Mouse (Mus musculus) central nervous system, embryonic 18 days (tissue): ENCODE results near the gene Vnn3. TPM values are rescaled to one million over a fixed set of nuclear protein-coding genes. Genes with fewer than 3 reads are reported as not detected.

Source experiments
- polyA plus RNA-seq: library from polyadenylated mRNA; depleted of rRNA; stranded (reverse); fragments of >200 nt; gene quantifications from 2 replicates; pipeline ENCODE4 v1.2.3, GENCODE M21; 2012; rRNA removed

Gene Vnn3
- polyA plus RNA-seq = 0.06 and 0.07 TPM in 2 replicates

GRCm38 (mm10) chr10:23851228-23851912 lies at the start of gene Vnn3:
Gene Vnn3 (plus strand): TSS chr10:23851462.

GRCm38 (mm10) chr10:23894601-23895349 lies 43.5 kb downstream of the Vnn3 start, which contains the start of gene Vnn1:
Gene Vnn1 (plus strand): TSS chr10:23894688.

Other genes starting within 250 kb of the Vnn3 start
- gene Rps12, start 64.2 kb upstream of the Vnn3 start, polyA plus RNA-seq = 2,797 and 3,188 TPM in 2 replicates
- 24.3 and 25.2 TPM in 2 replicates for gene Slc18b1, start 54.5 kb upstream of the Vnn3 start, polyA plus RNA-seq
- gene Vnn1, start 43.2 kb downstream of the Vnn3 start, polyA plus RNA-seq = 0.44 and 0.58 TPM in 2 replicates
- gene Taar1, start 68.9 kb downstream of the Vnn3 start, polyA plus RNA-seq = not detected in 2 replicates
- gene Taar2, start 87.1 kb downstream of the Vnn3 start, polyA plus RNA-seq = not detected in 2 replicates
- not detected in 2 replicates for gene Taar3, start 98.1 kb downstream of the Vnn3 start, polyA plus RNA-seq
- gene Taar4, start 109.0 kb downstream of the Vnn3 start, polyA plus RNA-seq = not detected in 2 replicates
- 0.13 and 0.16 TPM in 2 replicates for gene Taar5, start 119.2 kb downstream of the Vnn3 start, polyA plus RNA-seq
- gene Taar6, start 134.2 kb downstream of the Vnn3 start, polyA plus RNA-seq = not detected in 2 replicates
- not detected in 2 replicates for gene Taar7a, start 142.0 kb downstream of the Vnn3 start, polyA plus RNA-seq
- not detected in 2 replicates for gene Taar7b, start 148.5 kb downstream of the Vnn3 start, polyA plus RNA-seq
- gene Taar7d, start 175.8 kb downstream of the Vnn3 start, polyA plus RNA-seq = not detected in 2 replicates
- gene Taar7e, start 186.2 kb downstream of the Vnn3 start, polyA plus RNA-seq = not detected in 2 replicates
- gene Taar7f, start 198.0 kb downstream of the Vnn3 start, polyA plus RNA-seq = not detected in 2 replicates
- not detected in 2 replicates for gene Taar8a, start 225.0 kb downstream of the Vnn3 start, polyA plus RNA-seq
- gene Taar8b, start 240.8 kb downstream of the Vnn3 start, polyA plus RNA-seq = not detected in 2 replicates